Mouse (Mus musculus): ENCODE measurements around the gene Hmces.

Gene Hmces

DNA sequence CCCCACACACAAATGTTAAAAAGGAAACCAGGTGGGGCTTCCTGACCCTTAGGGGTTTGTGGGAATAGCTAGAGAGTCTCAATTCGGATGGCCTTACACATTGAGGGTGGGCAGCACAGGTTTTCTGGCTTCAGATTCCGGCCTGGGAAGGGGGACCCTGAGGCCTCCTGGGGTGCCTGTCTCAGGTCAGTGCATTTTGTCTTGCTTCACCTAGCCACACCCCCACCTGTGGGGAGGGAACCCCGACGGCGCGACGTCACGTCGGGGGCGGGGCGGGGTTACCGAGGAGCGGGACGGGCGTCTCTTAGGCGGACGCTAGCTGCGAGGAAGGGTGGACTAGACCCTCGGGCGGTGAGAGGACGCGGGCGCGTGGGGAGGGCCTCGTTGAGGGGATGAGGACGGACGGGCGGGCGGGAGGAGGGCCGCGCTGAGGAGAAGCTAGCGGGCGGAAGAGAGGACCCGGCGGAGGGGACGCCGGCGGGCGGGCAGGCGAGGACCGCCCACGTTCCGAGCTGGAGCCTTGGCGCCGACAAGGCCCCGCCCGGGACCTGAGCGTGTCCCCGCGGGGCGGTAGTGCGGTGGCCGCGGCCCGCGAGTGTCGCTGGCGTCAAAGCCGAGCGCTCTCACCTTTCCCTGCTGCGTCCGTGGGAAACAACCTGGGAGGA, at the start of gene Hmces:
TSS of gene Hmces (plus strand) at position 275 of the 665 bp plus-strand sequence.
- peak; percentile 81 to 83 for DNase-seq

DNA sequence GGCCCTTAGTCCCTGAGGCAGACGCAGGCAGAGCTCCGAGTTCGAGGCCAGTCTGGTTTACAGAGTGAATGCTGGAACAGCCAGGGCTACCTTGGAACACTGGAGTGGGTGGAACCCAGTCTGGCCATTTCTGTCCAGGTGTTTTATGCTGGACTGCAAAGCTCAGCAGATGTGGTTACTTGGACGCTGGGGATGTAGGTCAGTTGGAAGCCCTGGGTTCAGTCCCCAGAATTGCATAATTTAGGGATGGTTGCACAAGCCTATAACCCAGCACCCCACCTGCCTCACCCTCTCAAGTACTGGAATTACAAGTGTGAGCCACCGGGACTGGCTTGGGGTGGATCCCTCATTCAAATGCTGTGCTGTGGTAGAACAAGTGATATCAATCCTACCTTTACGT, 47.5 kb upstream of the Hmces start:
- no peak for DNase-seq

DNA sequence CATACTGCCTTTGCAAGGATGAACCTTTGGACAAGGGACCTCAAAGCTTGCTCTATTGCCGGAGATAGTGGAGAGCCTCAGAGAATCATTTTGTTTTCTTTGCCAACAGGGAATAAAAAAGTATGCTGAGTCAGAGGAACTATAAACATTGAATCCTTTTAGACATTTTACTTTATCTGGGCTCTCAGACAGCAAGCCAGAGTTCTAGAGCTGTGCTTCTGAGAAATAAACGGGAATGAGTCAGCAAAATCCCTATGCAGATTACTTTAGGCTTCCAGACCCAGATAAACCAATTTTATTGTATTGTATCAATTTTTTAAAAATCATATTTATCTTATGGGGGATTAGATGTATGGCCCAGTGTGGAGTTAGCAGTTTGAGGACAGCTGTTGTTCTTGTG, 46.5 kb upstream of the Hmces start:
- DNase-seq, result no peak

DNA sequence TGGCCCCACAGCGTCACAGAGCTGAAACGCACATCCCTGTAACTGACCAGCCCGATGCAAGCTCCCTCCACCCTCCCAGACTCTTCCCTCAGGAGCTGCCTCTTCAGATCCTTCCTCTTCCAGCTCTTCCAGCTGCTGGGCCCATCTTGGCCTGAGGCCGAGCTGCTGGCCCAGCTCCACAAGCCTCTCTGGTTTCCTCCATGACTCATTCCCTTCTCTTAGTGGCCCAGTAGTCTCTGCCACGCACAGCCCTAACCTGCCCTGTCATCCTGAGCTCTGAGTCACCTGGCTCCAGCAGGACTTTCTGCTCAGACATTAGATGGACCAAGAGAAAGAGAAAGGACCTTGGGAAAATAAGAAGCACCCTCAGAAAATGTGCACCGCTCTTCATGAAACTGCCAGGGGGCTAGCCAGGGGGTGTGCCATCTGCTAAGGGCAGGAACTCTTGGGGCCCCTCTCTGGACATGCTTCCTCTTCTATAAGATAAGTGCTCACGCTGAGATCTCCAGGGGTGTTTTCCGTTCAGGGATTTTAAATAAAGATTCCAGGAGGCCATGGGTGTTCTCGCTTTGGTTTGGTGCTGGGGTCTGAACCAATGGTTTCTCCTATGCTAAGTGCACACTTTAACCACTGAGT, 44.7 kb upstream of the Hmces start:
- no peak for DNase-seq

DNA sequence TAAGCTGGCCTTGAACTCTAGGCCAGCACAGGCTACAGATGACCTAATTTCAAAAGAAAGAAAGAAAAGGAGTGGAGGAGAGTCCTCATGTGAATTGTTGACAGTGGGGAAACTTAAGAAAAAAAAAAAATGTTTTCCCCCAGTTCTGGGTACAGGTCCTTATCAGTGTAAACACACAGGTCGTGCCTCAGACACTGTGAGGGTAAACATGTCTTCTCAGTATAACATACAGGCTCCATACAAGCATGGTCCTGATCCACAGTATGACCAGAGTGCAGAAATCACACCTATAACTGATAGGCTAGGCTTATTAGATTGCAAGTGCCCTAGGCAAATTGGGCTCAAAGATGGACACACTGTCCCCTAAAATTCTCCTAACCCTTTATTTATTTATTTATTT, 43.3 kb upstream of the Hmces start:
- no peak for DNase-seq

DNA sequence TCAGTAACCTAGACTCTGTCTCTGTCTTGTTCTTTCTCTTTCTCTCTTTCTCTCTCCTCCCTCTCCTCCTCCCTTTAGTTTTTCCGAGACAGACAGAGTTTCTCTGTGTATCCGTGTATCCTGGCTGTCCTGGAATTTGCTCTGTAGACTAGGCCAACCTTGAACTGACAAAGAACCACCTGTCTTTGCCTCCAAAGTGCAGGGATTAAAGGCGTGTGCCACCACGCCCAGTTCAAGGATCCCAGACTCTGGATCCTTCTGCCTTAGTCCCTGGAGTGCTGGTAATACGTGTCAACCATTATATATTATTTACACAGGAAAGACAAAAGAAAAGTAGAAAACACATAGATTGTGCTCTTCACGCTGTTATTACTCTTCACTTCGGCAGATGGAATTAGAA, 42.5 kb upstream of the Hmces start:
- no peak for DNase-seq

DNA sequence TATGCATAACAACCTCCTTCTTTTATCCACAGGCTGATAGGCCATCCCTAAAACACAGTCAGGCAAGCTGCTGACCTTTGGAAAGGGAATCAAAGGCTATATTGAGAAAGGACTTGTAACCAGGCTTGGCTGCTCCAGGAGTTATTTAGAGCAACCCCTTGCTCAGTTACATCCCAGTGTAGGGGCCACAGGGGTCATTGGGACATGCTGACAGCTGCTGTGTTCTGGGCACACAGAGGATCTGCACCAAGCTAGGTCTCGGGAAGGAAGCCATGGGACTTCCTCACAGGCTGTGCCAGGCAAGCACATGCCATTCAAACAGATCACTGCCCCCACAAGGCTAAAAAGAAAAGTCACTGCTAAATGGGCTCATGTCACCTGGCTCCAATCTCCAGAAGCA, 40.6 kb upstream of the Hmces start:
- DNase-seq, result no peak

DNA sequence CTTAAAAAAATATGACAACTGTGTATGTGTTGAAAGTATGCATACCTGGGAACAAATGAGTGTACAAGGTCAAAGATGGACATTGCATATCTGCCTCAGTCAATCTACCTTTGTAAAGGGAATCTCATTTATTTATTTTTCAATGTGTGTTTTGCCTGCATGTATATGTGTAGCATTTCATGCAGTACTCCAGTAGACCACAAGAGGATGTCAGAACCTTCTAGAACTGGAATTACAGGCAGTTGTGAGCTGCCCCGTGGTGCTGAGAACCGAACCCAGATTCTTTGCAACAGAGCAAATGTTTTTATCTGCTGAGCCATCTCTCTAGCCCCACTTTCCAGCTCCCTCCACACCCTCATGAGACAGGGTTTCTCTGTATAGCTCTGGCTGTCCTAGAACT, 39.8 kb upstream of the Hmces start:
- no peak for DNase-seq

DNA sequence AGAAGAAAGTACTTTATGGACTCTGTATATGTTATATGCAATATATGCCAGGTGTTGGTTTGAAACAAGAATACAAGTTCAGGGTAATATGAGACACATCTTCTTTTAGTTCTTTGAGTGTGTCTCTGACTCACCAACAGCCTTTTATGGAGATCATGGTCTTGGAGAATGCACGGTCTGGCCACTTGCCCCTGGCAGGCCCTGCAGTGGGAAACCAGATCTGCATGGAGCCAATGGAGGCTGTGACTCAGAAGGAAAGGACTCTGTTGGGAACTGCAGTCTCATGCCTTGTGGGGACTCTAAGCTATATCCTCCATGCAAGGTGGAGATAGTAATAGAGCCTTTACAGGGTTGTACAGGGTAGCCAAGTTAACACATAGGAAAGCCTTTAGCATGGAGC, 38.7 kb upstream of the Hmces start:
- DNase-seq, result no peak

DNA sequence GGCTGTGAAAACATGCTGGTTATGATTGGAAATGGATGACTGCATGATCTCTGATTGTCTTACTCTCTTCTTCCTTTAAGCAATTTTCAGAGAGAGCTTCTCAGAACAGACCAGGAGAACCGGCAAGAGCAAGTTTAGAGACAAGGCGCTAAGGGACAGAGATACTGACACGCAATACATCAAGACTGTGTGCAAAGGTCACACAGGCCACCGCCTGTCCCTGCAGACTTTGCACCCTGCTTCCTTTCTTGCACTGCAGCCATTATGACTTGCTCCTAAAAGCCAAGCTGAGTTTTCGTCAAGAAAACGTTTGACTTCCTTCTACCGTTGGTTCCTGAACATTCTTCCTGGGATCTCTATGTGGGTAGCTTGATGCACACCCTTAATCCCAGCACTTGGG, 38.2 kb upstream of the Hmces start:
- no peak for DNase-seq

DNA sequence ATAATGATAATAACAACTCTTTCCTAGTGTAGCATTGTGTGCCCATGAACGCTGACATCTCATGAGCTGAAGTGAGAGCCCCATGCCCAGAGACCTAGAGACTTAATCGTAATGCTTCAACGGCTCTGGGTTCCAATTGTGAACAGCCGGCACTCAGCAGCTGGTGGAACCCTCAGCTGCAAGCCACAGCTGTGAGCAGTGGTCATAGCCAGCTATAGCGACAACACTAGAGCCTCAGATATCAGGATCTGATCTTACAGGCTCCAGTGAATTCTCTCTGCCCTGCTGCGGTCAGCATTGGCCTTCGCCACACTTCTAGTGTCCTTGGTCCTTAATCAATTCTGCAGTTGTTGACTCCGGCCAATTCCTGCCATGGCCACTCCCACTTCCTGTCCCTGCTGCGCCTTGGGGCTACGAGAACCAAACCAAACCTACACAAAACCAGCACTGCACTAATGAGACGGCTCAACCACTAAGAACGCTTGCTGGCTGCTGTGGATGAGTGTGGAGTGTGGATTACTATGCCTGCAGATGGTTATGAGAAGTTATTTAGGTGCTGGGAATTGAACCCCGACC, 37.6 kb upstream of the Hmces start:
- no peak for DNase-seq

DNA sequence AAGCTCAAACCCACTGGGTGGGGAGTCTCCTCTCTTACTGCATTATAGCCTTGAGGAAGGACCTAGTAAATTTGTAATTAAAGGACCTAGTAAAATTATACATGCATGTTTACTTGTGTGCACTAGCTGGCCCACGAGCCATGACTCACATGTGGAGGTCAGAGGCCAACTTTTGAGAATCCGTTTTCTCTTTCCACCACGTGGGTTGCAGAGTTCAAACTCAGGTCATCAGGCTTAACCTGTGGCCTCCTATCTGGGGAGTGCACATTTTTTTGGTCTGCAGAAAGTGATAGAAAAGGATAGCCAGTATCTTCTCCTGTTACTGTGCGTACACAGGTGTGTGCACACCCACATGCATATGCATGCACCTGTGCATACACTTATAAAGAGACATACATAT, 34.7 kb upstream of the Hmces start:
- DNase-seq, result no peak

DNA sequence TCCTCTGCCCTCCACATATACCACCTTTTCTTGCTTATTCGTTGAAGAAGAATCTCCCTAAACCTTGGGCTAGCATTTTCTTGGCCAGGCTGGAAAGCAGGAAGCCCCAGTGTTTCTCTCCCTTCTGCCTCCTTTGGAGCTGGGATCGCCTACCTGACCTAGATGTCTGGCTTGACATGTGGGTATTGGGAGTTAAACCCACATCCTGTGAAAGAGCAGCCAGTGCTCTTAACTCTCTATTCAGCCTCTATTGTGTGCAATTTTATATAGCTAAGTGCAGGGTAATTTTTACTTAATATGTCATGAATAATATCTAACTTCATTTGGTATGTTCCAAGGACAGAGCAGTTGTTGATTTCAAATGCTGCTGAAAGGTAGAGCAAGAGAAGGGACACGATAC, 34.1 kb upstream of the Hmces start:
- no peak for DNase-seq

DNA sequence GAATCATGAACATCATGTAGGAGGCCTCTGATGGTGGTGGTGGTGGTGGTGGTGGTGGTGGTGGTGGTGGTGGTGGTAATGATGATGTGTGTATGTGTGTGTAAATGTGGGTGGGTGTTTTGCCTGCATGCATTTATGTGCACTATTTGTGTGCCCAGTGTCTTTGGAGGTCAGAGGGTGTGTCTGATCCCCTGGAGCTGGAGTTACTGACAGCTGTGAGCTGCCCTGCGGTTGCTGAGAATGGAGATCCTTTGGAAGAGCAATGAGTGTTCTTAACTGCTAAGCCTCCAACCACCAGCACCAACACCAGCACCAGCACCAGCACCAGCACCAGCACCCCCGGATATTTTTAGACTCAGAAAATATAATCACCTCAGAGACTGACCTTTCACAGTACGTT, 31.5 kb upstream of the Hmces start:
- no peak for DNase-seq

DNA sequence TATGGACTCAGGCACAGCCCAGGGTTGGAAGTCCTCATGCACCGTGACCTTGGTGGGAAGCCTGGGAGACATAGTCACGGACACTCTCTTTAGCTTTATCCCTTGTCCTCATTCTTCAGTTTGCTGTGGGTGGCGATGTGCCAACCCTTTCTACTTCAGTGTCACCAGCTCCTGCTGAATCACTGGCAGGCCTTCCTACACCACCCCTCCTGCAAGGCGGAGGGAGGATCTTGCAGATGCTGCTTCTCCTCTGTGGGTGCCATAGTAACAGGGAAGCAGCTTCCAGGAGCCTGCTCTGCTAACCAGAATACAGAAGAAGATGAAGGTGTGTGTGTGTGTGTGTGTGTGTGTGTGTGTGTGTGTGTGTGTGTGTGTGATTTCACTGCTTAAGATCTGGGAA, 30.9 kb upstream of the Hmces start:
- no peak for DNase-seq

DNA sequence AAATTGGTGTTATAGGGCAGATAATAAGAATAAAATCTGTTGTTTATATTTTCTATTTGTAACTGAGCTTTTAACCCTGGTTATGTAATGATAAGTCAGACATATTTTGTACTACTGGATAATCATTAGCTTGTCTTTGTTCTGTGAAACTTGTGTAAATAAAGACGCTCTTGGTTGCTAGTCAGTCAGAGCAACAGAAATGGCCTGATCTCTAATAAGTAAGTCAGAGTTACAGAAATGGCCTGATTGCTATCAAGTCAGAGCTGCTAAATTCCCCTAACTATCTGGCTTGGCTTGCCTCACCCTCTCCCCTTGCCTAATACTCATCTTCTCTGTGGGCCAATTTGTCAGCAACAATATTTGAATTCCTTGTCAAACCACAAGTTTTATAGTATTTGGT, 27.0 kb upstream of the Hmces start:
- no peak for DNase-seq

DNA sequence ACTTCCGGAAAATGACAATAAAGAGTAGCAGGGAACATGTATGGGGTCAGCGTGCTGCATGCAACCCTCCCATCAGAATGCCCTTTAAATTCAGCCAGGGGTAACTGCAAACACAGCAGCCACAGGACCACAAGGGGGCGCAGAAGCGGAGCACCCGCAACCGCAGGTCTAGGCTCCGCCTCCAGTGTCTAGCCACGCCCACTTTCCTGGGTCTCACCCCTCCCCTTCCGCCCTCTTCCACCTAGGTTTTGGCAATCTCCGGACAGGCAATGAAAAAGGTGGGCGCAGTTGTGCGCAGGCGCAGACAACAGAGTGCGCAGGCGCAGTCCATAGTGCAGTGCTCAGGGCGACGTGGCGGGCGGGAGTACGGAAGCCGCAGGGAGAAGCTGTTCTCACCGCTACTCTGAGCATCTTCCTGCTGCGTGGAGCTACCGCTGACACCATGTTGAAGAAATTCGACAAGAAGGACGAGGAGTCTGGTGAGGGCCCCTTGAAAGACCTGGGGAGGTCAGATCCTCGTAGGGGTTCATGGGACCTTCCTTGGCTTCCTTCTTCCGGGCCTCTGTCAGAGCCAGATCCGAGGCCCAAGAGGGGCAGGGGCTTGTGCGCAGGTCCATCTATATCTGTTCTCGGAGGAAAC, 26.0 kb upstream of the Hmces start, which contains the start of gene Copg1:
TSS of gene Copg1 (plus strand) at position 221 of the 640 bp plus-strand sequence.
- peak; percentile 99 to 100 for DNase-seq

DNA sequence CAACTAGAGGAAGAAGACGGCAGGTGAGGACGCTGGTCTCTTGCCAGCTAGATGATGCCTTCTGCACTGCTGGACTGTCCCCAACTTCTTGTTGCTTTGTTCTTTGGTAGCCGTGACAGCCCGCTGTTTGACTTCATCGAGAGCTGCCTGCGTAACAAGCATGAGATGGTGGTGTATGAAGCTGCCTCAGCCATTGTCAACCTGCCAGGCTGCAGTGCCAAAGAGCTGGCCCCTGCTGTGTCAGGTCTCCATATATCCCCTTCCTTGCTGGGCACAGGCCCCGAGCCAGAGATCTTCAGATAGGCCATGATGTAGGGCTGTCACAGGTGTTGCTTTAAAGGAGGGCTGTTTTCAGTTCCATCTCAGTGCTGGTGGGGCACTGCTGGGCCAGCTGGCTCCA, 19.8 kb upstream of the Hmces start:
- peak; percentile 75 to 77 for DNase-seq

DNA sequence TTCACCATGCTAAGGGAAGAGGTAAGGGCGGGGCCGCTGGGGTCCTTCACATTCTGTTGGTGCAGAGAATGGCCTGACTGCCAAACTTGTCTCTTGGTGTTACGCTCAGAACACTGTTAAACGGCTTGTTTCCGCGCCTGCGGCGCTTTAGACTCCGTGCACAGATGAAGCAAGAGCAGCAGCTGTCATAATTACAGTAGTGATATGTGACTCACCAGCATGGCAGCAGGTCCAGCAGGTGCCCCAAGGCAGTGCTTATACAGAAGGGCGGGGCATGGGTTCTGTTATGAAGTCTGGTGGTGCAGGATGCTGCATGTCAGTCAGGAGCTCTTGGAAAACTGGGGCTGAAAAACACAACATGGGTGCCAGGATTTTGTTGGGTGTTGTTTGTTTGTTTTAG, 15.7 kb upstream of the Hmces start:
- DNase-seq, result no peak

DNA sequence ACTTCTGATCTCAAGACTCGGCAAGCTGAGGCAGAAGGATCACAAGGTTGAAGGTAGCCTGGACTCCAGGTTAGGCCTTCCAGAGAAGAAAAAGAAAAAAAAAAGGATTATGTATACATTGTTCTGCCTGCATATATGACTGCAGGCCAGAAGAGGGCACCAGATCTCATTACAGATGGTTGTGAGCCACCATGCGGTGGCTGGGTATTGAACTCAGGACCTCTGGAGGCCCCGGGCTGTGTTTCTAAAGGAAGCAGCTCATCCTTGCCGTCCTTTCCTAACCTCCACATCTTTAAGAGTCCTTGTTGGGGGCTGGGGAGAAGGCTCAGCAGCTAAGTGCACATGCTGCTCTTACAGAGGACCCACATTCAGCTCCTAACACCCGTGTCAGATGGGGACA, 7.1 kb upstream of the Hmces start:
- DNase-seq, result no peak

DNA sequence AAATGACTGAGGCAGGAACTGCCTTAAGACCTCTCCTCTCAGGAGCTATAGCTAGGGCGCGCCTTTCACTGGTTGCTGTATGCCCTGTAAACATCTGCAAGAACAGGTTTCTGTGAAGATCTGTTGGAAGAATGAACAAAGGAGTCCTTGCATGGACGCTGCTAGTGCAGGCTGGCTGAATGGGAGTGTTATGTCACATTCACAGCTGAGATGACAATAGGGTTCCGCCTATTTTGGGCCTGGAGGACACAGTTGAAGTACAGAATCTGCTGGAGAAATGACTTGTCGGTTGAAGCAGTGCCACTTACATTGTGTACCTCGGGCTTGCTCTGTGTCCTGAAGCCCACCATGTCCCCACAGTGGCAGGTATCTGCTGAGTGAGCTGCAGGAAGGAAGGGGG, 4.6 kb upstream of the Hmces start:
- no peak for DNase-seq

DNA sequence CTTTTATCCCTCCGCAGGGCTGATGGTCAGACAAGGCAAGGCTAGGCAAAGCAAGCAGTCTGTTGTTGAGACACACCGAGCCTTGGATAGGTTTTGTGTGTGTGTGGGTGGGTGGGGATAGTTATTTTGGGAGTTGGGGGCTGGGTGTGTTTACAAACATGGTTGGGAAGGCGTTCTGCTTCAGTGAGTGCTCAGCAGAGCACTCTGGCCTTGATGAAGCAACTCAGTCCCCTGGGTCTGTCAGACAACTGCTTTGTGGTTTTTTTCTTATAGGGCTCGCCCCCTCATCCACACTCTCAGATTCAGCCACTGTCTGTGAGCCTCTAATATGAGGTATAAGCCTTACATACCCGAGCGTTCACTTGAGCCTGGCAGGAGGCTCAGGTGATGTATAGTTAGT, 2.2 kb upstream of the Hmces start:
- DNase-seq, result no peak

DNA sequence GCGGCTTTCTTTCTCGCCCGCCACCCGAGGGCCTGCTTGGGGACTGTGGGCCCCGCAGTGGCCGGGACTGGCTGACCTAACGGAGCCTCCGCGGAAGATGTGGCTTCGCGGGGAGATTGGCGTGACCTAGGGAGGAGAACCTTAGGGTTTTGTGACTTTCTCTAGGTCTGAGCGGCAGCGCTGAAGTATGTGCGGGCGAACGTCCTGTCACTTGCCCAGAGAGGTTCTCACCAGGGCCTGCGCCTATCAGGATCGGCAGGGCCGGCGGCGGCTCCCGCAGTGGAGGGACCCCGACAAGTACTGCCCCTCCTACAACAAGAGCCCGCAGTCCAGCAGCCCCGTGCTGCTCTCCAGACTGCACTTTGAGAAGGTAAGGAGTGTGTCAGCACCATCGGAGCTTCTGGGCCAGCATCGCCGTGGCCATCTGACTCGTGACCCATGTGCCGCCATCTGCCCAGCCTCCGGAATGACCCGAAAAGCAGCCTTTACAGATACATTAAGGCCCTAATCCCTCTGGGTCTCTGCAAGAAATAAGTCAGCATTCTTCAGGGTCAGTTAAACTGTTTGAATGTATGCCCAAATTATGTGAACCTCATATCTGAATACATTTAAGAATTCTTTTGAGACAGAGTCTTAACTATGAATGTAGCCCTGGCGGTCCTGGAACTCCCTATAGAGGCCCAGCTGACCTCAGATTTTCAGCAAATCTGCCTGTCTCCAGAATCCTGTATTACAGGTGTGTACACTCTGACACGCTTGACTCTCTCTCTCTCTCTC, 779 bp downstream of the Hmces start:
- DNase-seq, result peak; percentile 44 to 64
